Mouse (Mus musculus): ENCODE measurements around the gene Aftph.
"Not testable (repeated sequence)": the region's sequence is repeated elsewhere in the genome, so short reads cannot be mapped to it uniquely, and the experiment has no call there.

Gene Aftph

GRCm38 (mm10) chr11:20741201-20742100 lies at the start of gene Aftph:
Gene Aftph (minus strand): TSS chr11:20741589.
- peak; percentile 99 for DNase-seq (ENCODE audit: low read depth, low spot score)

- DNase-seq (ENCODE audit: low read depth, low spot score) = no peak
Measured at GRCm38 (mm10) chr11:20789015-20789414, 47.6 kb upstream of the Aftph start.

GRCm38 (mm10) chr11:20788070-20788469 lies 46.7 kb upstream of the Aftph start:
- DNase-seq (ENCODE audit: low read depth, low spot score) = no peak

GRCm38 (mm10) chr11:20786191-20786590 lies 44.8 kb upstream of the Aftph start:
- no peak for DNase-seq (ENCODE audit: low read depth, low spot score)

GRCm38 (mm10) chr11:20785186-20785585 lies 43.8 kb upstream of the Aftph start:
- no peak for DNase-seq (ENCODE audit: low read depth, low spot score)

- DNase-seq (ENCODE audit: low read depth, low spot score) = no peak
Measured at GRCm38 (mm10) chr11:20784776-20785175, 43.4 kb upstream of the Aftph start.

GRCm38 (mm10) chr11:20783467-20783866 lies 42.1 kb upstream of the Aftph start:
- no peak for DNase-seq (ENCODE audit: low read depth, low spot score)

- DNase-seq (ENCODE audit: low read depth, low spot score) = no peak
Measured at GRCm38 (mm10) chr11:20782620-20783019, 41.2 kb upstream of the Aftph start.

- no peak for DNase-seq (ENCODE audit: low read depth, low spot score)
Measured at GRCm38 (mm10) chr11:20780312-20780711, 38.9 kb upstream of the Aftph start.

- no peak for DNase-seq (ENCODE audit: low read depth, low spot score)
Measured at GRCm38 (mm10) chr11:20778861-20779563, 37.6 kb upstream of the Aftph start.

- DNase-seq (ENCODE audit: low read depth, low spot score) = no peak
Measured at GRCm38 (mm10) chr11:20778298-20778697, 36.9 kb upstream of the Aftph start.

- no peak for DNase-seq (ENCODE audit: low read depth, low spot score)
Measured at GRCm38 (mm10) chr11:20776668-20777067, 35.3 kb upstream of the Aftph start.

- DNase-seq (ENCODE audit: low read depth, low spot score) = no peak
Measured at GRCm38 (mm10) chr11:20772642-20773041, 31.3 kb upstream of the Aftph start.

GRCm38 (mm10) chr11:20771827-20772226 lies 30.4 kb upstream of the Aftph start:
- DNase-seq (ENCODE audit: low read depth, low spot score) = not testable (repeated sequence)

GRCm38 (mm10) chr11:20761984-20762383 lies 20.6 kb upstream of the Aftph start:
- DNase-seq (ENCODE audit: low read depth, low spot score) = not testable (repeated sequence)

GRCm38 (mm10) chr11:20750573-20750972 lies 9.2 kb upstream of the Aftph start:
- DNase-seq (ENCODE audit: low read depth, low spot score) = no peak

- DNase-seq (ENCODE audit: low read depth, low spot score) = no peak
Measured at GRCm38 (mm10) chr11:20743353-20743752, 2.0 kb upstream of the Aftph start.

- DNase-seq (ENCODE audit: low read depth, low spot score) = peak; percentile 59
Measured at GRCm38 (mm10) chr11:20742361-20742897, 1.0 kb upstream of the Aftph start.

- DNase-seq (ENCODE audit: low read depth, low spot score) = peak; percentile 20
Measured at GRCm38 (mm10) chr11:20740481-20741200, 748 bp downstream of the Aftph start.

- no peak for DNase-seq (ENCODE audit: low read depth, low spot score)
Measured at GRCm38 (mm10) chr11:20734066-20734465, 7.3 kb downstream of the Aftph start.

GRCm38 (mm10) chr11:20733486-20734030 lies 7.8 kb downstream of the Aftph start:
- no peak for DNase-seq (ENCODE audit: low read depth, low spot score)

All from embryo, embryonic 11.5 days (tissue).